Mouse (Mus musculus): Measurements from ENCODE around the gene Cacna2d4.

Gene Cacna2d4

DNA sequence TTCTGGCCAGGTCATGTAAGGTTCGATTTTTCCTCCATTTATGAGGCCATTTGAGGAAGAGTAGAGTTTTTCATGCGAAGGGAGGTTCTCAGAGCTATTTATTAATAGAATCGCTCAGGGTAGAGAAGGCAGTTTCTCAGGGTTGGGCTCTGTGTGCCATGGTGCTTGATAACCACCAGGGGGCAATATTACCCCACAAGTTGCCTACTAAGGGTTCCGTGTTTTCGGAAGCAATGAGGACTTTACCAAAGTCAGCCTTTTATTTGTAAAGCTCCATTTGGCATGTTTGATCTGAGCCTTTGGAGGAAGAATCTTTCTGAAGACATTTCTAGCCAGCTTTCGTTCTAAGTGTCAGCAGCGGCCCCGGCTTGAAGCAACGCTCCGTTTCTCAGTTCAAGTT lies 16.0 kb upstream of the Cacna2d4 start:
- no peak for DNase-seq (ENCODE audit: low read depth, low spot score)

DNA sequence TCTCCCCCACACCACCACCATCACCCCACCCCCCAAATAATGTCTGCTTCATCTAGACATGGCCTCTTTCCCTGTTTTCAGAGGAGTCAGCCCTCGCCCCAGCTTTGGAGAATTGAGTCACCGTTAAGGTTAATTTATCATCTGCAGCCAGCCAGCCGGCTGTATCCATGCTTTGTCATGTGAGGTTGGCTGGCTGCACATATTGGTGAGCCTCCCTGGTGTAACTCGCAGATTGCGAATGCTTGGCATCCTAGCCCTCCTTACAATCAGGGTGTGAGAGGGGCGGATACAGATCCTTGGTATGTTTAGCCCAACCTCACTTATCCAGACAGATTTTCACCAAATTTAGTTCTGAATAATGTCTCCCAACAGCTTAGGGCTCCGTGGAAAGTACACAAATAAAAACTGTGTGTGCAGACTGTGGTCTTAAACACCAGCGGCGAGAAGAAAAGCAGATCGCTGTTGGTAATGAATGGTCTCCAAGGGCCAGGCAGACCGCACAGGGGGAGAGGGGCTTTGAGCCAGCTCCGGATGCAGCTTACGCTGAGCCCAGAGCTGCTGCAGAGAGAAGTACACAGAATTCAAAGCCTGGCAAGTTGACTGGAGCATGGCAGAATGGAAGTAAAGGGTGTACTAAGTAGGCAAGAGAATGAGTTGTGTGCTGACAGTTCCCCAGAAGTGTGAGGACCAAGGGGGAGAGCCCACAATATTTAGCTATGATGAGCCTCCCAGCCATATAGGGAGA lies 11.7 kb upstream of the Cacna2d4 start:
- DNase-seq (ENCODE audit: low read depth, low spot score) = no peak

DNA sequence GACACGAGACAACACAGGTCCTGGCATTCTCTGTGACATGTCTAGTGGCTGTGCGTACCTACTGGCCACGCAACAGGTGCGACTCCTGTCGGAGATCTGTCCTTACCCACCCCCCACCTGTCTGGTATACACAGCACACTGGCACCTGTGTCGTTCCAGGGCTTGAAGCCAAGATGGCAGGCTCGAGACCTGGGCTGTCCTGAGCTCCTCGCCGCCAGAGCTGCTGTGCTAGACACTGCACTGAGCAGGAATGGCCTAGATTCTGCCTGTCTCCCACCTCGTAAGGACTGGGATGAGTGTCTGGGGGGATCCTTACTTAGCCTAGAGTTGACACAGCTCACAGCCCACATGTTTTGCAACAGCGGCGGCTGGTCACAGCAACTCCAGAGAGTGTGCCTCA lies 11.1 kb upstream of the Cacna2d4 start:
- no peak for DNase-seq (ENCODE audit: low read depth, low spot score)

DNA sequence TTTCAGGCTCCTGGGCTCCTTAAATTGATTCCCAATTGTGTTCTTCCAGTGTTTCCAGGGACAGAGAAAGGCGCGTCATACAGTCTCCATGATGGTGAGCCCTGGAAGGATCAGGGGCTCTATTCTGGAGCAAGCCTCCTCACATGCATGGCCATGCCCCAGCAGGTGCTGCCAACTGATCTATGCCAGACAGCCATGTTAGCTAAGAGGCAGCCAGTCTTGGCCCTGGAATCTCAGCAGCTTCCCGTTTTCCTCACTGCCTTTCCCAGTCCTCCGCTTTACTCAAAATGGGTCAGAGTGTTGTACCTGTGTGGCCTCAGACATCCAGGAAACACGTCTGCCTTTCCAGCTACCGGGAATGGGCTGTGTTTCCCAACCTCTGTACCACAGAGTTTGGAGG lies 10.6 kb upstream of the Cacna2d4 start:
- DNase-seq (ENCODE audit: low read depth, low spot score) = no peak

DNA sequence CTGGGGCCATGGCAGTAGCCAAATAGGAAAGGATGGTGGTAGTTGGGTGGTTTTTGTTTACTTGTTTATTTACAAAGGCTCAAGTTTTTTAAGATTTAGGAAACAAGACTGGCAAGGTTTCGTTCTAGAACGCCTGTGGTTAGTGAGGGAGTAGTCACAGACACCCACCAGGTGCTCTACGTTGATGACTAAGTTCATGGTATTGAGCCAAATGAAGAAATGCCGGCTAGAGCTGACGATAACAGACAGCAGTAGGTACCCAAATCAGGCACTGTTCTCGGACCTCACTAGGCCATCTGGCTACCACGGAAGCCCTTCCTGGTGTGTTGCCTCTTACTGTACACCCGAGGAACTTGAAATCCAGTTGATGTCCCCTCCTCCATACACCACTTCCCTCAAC lies 9.3 kb upstream of the Cacna2d4 start:
- DNase-seq (ENCODE audit: low read depth, low spot score) = no peak

DNA sequence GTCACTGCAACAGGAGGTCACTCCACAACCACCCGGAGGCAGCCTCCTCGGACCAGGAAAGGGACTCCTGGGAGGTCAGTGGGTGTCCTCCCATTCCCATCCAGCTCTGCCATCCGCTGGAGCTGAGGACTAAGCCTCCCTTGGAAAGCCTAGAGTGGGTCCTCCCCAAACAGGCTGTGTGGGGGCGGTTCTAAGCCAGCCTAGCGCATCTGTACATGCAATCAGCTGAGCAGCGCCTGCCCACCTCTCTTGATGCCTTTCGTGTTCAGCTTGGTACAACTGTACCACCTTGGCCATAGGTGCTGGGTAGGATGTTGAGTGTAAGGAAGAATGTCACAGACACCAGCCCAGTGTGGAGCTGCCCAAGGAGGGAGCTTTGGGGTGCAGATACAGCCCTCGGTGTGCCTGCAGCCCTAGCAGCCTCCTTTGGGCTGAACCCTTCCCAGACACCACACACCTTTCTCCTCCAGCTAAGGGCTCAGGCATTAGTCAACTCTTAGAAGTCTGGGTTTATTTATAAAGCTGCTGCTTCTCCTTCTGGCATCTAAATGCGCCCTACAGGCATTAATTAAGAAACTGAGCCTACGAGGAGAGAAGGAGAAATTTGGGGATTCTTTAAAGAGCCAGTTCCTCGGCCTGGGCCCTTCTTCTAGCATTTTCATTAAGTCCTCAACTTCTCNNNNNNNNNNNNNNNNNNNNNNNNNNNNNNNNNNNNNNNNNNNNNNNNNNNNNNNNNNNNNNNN lies 7.3 kb upstream of the Cacna2d4 start:
- no peak for DNase-seq (ENCODE audit: low read depth, low spot score)

DNA sequence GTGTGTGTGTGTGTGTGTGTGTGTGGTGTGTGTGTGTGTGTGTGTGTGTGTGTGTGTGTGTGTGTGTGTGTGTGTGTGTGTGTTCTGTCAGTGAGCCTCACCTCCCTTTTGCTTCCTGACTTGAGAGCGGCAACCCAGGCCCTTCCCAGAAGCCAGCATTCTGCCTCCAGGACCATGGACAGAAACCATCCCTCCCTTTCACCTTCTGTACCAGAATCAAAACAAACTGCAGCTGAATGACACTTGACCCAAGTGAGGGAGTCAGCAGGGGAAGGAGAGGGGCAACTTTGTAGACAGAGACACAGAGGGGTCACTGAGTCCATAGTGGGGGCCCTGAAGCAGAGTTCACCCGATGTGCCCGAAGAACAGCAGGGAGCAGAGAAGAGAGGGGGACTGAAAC lies 3.3 kb upstream of the Cacna2d4 start:
- no peak for DNase-seq (ENCODE audit: low read depth, low spot score)

DNA sequence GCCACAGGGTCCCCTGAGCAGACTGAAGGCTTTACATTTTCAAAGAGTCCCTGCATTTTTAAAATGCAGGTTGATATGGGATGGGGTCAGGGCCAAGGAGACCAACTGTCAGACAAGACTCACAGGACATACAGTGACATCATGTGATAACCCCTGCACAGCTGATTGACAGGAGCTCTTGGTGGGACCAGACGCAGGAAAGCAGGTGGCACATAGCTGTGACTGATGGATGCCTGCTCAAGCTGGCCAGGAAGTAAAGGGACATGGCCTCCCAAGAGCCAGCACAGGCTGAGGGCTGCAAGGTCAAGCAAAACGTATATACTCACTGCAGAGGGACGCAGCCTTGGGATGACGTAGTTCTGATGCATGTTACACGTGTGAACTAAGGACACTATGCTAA lies 885 bp upstream of the Cacna2d4 start:
- no peak for DNase-seq (ENCODE audit: low read depth, low spot score)

DNA sequence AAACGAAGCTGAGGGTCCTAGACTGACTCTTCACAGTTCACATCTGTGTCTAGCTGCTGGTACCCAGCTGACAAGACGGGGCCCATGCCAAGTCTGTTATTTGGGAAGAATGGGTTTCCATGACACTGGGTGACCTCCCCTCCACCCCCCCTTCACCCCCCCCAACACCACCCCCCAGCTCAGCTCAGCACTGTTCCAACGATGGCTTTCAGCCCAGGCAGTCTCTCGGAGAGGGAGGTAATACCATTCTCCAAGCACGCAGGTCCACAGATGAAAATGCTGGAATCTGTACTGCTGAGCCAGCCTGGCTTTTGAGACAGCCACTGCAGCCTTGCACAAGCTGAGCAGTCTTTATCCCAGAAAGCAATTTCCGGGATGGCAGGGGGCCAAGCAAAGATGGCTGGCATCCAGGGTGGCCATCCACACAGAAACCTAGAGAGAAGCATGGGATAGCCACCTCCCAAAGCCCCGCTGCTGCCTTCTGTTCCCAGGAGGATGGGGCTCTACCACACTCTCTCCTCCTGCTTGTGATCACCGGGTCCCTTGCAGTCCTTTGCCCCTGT lies 1.2 kb downstream of the Cacna2d4 start:
- DNase-seq (ENCODE audit: low read depth, low spot score) = no peak

DNA sequence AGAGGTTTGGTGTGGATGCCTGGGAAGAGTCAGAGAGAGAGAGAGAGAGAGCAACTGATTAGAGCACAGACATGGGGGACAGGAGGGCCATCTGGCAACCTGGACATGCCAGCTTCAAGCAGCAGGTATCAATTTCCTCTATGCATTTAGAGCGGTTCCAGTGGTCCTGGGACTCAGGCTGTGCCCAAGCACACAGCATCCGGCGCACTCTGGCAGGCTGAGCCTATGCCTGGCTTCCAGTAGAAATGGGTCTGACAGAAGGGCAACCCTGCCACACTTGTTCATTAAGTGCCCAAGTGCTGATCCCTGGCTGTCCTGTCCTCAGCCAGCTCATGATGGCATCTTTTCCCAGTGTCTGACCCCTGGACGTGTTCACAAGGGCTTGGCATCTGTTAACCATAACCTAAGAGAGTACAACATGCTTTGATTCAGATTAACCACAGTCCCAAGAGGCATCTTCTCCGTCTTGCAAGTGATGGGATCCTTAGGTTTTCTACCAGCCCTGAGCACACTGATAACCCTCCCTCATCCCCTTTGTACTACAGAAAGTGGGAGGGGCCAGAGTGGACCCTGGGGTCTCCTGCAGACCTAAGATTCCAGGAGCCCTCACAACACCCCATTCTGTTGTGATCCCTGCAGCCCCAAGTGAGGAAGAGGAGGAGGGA lies 3.1 kb downstream of the Cacna2d4 start:
- no peak for DNase-seq (ENCODE audit: low read depth, low spot score)

DNA sequence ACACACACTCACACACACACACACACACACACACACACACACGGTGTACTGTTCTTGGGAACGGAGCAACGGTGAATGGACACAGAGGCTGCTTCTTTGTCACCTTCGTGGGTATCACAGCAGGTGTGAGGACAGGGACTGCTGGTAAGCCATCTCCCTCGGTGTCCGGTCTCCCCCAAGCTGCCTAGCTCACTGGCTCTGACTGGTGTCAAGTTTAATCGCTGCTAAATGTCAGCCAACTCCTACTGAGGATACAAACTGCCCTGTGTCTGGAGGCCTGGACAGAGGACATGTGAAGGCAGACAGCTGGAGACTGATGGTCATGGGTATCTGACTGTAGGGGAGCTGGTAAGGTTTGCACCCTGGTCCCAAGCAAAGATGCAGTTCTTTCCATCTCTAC lies 3.9 kb downstream of the Cacna2d4 start:
- DNase-seq (ENCODE audit: low read depth, low spot score) = no peak

DNA sequence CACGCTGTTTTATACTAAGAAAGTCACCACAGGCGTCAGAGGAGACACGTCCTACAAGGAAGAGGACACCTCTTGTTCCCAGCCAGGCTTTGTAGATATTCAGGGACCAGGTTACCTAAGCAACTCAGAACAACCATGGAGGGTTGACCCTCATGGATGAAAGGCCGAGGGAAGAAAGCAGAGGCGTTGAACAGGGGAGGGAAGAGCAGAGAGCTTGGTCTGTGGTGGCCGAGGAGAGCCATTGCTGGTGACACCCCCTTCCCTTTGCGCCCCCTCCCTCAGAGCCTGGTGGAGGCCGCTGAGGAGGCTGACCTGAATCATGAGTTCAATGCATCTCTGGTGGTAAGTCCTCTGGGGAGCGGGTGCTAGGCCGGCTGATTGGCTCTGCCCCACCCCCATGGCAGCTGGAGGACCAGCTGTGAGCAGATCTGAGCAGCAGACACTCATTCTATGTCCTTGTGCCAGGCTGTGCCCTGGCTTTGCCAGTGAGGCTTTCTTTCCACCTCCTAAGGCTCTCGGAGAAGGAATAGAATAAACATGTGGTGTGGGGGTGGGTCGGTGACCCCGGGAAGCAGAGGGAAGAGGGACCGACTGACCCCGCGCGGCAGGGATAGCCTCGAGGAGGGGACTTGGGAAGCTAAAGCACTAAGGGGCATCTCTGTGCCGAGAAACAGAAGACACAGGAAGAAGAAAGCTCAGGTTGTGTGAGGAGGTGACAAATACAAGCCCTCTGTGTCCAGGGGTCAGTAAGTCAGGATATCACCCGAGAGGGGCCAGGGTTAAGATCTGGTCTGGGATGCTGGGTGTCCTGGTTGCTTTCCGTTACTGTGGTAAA lies 4.8 kb downstream of the Cacna2d4 start:
- DNase-seq (ENCODE audit: low read depth, low spot score) = no peak

DNA sequence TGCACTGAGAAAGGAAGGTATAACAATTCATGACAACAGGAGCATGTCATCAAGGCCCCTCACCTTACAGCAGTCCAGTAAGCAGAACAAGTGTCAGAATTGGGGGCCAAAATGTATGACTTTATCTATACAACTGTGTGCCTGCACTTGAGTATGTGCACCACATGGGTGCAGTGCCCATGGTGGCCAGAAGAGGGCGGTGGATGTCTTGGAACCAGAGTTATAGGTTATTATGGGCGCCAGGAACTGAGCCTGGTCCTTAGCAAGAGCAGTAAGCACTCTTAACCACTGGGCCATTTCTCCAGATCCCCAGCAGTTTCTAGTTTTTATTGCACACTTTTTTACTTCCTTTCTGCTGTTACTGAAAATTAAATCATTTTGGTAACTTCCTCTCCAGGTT lies 9.8 kb downstream of the Cacna2d4 start:
- DNase-seq (ENCODE audit: low read depth, low spot score) = no peak

DNA sequence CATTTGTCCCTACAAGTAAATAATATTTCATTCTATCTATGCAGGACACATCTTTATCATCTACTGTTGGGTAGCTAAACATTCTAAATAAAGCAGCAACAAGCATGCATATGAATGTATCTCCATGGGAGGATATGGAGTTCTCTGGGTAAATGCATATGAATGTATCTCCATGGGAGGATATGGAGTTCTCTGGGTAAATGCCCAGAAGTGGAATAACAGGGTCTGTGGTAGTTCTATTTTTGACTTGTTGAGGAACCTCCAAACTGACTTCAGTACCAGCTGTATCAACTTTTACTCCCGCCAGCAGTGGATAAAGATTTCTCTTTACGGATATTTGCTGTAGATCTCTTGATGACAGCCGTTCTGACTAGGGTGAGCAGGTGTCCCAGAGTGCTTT lies 12.3 kb downstream of the Cacna2d4 start:
- no peak for DNase-seq (ENCODE audit: low read depth, low spot score)

DNA sequence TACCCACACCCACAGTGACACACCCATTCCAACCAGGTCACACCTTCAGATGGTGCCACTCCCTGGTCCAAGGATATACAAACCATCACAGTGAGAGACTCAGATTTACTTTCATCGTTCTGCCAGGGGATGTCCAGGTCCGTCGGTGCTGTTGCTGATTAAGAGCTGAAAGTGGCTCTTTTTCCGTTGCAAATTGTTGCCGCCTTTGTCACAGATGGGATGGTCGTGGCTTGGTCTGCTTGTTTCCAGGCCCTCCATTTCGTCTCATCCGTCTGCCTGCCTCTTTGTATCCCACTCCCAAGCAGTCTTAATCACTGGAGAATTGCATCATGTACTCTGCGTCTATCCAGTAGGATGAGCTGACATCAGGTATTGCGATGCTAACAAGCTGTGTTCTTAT lies 13.4 kb downstream of the Cacna2d4 start:
- no peak for DNase-seq (ENCODE audit: low read depth, low spot score)

DNA sequence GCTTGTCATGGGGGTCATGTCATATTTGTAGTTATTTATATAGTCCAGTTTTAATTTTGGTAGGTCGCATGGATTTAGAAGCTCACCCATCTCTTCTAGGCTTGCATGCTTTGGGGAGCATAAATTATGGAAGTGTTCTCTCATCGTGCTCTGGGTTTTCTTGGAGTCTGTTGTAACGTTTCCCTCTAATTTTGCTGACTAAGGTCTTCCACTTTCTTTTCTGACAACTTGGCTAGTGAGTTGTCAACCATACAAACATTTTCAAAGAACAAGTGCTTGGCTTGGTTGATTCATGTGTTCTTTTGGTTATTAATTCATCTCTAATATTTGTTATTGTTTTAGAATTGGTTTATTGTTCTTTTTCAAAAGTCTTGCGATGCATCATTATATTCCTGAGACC lies 15.4 kb downstream of the Cacna2d4 start:
- DNase-seq (ENCODE audit: low read depth, low spot score) = no peak

DNA sequence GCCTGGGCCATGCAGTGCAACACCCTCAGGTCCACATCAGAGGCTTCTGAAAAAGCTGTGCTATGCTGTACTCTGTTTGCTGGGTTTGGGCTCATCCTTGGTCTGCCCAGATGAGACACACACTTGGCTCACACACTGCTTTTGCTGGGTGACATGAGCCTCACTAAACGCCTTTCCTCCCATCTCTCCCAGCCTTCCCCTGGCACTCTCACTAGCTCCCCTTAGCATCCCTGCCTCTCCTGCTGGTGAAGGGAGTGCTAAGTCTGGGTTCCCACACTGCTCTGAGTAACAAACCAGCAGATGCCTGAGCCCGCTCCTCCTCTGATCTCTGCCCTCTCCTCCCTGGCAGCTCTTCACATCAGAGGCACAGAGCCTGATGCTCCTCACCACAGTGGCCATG lies 40.4 kb downstream of the Cacna2d4 start:
- DNase-seq (ENCODE audit: low read depth, low spot score) = no peak

DNA sequence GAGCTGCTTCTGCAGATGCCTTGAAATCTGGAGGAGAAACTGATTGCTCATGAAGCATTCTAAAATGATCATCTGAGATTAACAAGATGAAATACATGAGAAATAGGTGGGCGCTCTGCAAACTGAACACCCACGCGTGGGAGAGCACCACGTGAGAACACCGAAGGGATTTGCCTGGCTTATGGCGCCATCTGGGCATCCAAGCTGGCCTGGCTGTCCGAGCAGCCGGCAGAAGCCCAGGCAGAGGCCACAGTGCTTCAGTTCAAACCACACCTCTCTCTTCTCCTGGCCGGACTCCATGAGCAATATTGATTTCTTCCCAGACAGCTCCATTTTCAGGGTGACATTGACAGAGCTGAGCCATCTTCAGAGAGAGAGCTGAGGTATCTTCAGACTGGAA lies 44.4 kb downstream of the Cacna2d4 start:
- peak; percentile 50 for DNase-seq (ENCODE audit: low read depth, low spot score)

DNA sequence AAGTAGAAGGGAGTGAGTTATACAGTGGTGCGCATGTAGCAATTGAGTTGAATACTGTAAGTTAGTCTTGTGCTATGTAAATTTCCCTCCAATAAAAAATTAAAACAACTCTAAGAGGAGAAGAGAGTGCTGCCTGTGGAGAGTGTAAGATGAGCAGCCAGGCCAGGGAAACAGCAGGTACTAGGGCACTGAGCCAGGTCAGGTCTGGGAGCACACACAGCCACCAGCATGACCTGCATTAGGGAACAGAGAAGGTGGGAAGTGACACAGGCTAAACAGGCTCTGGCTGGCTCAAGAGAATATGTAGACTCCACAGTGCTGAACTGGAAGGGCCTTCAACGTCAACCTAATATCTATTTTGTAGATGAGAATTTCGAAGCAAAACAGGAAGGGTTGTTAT lies 65.0 kb downstream of the Cacna2d4 start:
- no peak for DNase-seq (ENCODE audit: low read depth, low spot score)

DNA sequence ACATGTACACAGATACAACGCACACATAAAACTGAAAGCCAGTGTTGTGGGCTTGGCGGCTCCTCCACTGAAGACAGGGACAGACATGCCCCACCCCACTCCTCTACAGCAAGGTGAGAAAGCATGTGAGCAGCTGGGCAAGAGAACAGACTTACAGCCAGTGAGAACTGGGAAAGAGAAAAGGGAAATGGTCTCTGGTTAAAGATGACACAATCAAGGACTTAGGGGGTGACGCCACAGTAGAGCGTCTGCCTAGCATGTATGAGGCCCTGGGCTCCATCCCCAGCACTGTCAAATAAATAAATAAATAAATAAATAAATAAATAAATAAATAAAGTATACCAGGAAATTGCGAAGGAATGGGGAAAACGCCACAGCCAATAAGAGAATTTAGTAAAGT lies 67.0 kb downstream of the Cacna2d4 start:
- DNase-seq (ENCODE audit: low read depth, low spot score) = no peak

DNA sequence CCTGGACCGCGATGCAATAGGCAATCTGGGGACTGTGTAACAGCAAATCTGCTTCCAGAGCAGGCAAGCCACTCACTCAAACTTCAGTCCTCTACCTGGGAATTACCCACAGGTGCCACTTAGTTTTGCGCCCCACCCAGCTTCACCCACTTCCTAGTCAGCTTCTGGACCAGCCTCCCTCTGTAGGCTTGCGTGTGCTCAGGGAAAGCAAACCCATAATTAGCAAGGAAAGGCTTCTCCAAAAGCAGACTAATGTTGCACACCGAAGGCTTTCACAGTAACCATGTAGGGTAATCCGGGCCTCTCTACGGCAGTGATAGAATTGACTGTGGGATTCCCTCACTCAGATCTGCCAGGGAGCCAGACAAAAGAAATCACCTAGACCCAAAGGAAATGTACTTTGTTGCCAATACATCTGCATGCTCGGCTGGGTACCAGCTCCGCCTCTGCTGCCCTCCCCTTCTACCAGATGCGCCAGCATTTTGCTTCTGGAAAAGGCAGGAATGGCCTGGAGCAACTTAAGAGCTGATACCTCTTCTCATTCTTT lies 71.6 kb downstream of the Cacna2d4 start:
- DNase-seq (ENCODE audit: low read depth, low spot score) = no peak
